Mouse (Mus musculus): ENCODE data around the gene Uggt2. TPM values are rescaled to one million over a fixed set of nuclear protein-coding genes. Genes with fewer than 3 reads are reported as not detected.

The Uggt2 gene
- polyA plus RNA-seq, 1 experiment from 2014 or later: 6.1 TPM

DNA sequence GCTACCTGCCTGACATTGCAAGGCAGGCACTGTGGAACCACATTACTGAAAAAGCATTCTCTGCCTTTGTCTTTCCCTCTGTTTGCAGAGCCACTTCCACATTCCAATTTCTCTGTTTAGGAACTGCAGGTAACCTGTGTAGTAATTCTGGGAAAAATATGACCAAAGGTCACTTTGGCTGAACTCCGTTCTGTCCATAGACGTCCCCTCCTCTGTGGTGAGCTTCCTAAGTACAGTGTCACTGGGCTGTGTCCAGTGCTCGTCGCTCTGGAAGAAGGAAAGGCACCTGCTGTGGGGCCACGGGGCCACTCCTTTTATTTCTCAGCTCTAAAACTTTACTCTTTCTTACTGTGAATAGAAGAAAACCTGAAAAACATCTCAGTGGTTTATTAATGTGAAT is 118.9 kb downstream of the Uggt2 start:
- Histone ChIP-seq H3K9ac (ENCODE audit: low read length) (no peak overlapping the region), H3K4me1 (ENCODE audit: control insufficient read depth, insufficient read depth, low read length) (no peaks in the 10 kb centered on the region), H3K4me3 (ENCODE audit: low read length) (no peak overlapping the region), H3K9me3 (replicated peaks; ENCODE audit: control insufficient read depth, low read length) (no peaks in the 10 kb centered on the region), H3K27ac (ENCODE audit: low read length) (no peak overlapping the region), H3K36me3 (ENCODE audit: control insufficient read depth, insufficient read depth) (peaks cover 31% of the 10 kb centered on the region), H3K27me3 (ENCODE audit: control insufficient read depth, insufficient read depth, low read length) (no peaks in the 10 kb centered on the region), H3K4me2 (ENCODE audit: low read depth, low read length) (no peak overlapping the region)
- no peak for ATAC-seq (replicated peaks; ENCODE audit: extremely low read depth, insufficient read depth, low FRiP score)
- WGBS: 77% methylated on average over 5 of the region's 5 CpGs

DNA sequence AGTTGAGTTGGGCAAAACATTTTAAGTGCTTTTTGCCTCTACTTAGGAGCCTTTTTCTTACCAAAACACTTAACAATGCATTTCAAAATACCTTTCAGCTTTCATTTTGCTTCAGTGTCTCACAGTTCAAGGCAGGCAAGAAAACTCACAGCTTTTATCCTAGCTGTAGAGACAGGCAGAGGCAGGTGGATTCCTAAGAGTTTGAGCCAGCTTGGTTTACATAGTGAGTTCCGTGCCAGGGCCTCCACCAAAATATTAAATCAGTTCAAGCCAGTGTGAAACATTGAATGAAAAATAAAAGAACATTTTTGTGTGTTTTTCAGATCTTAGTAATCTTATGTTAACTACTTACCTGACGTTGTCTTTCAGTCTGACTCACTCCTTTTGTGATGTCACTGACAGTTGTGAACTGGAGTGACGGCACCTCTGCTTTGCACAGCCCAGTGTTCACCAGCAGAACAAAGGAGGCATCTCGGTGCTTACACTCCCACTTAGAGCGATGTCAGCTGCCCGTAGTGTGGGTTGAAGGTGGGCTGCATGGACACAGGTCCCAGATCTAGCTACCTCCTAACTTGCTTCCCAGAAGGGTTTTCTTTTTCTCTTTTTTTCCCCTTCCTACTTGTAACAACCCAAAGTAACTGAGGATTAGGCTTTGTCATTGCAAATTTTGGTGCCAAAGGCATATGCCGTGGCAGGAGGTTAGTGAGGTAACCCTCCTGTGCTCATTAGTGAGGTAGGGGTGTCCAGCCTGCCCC is 119.5 kb downstream of the Uggt2 start:
- ATAC-seq (replicated peaks; ENCODE audit: extremely low read depth, insufficient read depth, low FRiP score): no peak

DNA sequence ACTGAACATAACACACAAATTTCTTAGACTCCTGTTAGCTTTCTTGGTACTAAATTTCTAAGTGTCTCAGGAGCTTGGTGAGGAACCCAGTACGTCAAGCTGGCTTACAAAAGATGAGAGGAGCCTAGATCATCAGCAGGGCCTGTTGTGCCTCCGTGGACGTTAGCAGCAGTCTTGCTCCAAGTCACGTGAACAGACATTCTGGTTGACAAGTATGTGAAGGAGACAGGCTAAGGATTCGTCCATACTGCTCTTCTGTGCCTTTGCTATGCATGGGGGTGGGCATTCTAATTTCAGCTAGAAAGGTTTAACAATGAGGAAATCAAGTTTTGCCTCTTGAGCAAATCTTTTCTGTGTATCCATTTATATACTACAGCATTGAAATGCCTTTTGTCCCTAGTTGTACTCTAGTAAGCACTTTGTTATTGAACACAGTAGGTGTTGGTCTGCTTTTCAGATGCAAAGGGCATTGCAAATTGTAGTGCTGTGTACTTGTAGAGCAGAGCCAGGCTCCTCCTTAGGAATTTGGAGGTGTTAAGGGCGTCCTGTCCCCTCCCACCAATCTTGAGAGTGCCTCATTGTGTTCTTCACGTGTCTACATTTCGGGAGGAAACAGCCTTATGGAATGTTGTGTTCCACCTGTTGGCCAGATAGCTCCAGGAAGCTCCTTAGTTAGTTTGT is 122.0 kb downstream of the Uggt2 start:
- H3K27me3 ChIP-seq (ENCODE audit: control insufficient read depth, insufficient read depth, low read length): no peaks in the 10 kb centered on the region
- H3K36me3 ChIP-seq (ENCODE audit: control insufficient read depth, insufficient read depth): peaks cover 47% of the 10 kb centered on the region
- no peaks in the 10 kb centered on the region for H3K4me1 ChIP-seq (ENCODE audit: control insufficient read depth, insufficient read depth, low read length)
- no peaks in the 10 kb centered on the region for H3K9me3 ChIP-seq (replicated peaks; ENCODE audit: control insufficient read depth, low read length)
- no peak for ATAC-seq (replicated peaks; ENCODE audit: extremely low read depth, insufficient read depth, low FRiP score)
- WGBS: 72% methylated on average over 8 of the region's 8 CpGs
- H3K4me2 ChIP-seq (ENCODE audit: low read depth, low read length): no peak overlapping the region
- no peak overlapping the region for H3K27ac ChIP-seq (ENCODE audit: low read length)
- H3K9ac ChIP-seq (ENCODE audit: low read length): no peak overlapping the region
- H3K4me3 ChIP-seq (ENCODE audit: low read length): no peak overlapping the region

More for the DNA sequence above, 119.5 kb downstream of the Uggt2 start:
- WGBS: 74% methylated on average over 7 of the region's 7 CpGs
- Histone ChIP-seq H3K9ac (ENCODE audit: low read length) (no peak overlapping the region), H3K9me3 (replicated peaks; ENCODE audit: control insufficient read depth, low read length) (no peaks in the 10 kb centered on the region), H3K27me3 (ENCODE audit: control insufficient read depth, insufficient read depth, low read length) (no peaks in the 10 kb centered on the region), H3K4me2 (ENCODE audit: low read depth, low read length) (no peak overlapping the region), H3K4me3 (ENCODE audit: low read length) (no peak overlapping the region), H3K4me1 (ENCODE audit: control insufficient read depth, insufficient read depth, low read length) (no peaks in the 10 kb centered on the region), H3K36me3 (ENCODE audit: control insufficient read depth, insufficient read depth) (peaks cover 37% of the 10 kb centered on the region), H3K27ac (ENCODE audit: low read length) (no peak overlapping the region)

DNA sequence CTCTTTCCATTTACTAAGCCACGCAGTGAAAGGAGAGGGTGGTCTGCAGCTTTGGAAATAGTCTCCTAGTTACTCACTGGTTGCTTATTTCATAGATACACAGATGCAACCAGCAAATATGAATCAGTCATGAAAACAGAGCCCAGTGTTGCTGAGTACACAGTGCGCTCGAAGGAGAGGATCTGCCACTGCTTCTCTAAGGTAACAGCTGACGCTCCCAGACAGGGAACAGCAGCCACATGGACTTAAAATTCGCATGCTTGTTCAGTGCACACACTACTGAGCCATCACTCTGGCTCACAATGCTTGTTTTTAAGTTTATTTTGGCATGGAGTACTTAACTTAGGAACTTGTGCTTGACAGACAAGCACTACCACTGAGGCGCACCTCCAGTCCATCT is 127.0 kb downstream of the Uggt2 start:
- no peaks in the 10 kb centered on the region for H3K9me3 ChIP-seq (replicated peaks; ENCODE audit: control insufficient read depth, low read length)
- no peaks in the 10 kb centered on the region for H3K4me1 ChIP-seq (ENCODE audit: control insufficient read depth, insufficient read depth, low read length)
- no peak overlapping the region for H3K4me3 ChIP-seq (ENCODE audit: low read length)
- H3K27me3 ChIP-seq (ENCODE audit: control insufficient read depth, insufficient read depth, low read length): no peaks in the 10 kb centered on the region
- H3K27ac ChIP-seq (ENCODE audit: low read length): no peak overlapping the region
- peaks cover 53% of the 10 kb centered on the region for H3K36me3 ChIP-seq (ENCODE audit: control insufficient read depth, insufficient read depth)
- no peak overlapping the region for H3K4me2 ChIP-seq (ENCODE audit: low read depth, low read length)
- ATAC-seq (replicated peaks; ENCODE audit: extremely low read depth, insufficient read depth, low FRiP score): no peak
- H3K9ac ChIP-seq (ENCODE audit: low read length): no peak overlapping the region
- 92% methylated on average over 6 of the region's 6 CpGs for WGBS

DNA sequence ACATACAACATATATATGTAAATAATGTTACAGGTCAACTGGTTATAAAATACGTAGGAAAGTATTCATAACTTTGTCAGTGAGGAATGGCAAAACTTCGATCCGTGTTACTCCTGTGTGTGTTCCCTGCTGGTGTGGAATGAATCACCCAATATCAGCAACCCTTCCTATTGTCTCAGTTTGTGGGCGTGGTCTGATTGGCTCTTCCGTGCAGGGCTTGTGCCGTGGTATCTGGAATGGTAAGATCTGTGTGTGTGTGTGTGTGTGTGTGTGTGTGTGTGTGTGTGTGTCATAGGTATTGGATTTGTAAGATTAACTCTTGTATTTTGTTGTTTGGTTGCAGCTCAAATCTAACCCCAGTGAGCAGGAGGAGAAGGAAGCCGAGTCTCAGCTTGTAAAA is 131.6 kb downstream of the Uggt2 start:
- Histone ChIP-seq H3K4me2 (ENCODE audit: low read depth, low read length) (no peak overlapping the region), H3K36me3 (ENCODE audit: control insufficient read depth, insufficient read depth) (peaks cover 28% of the 10 kb centered on the region), H3K9me3 (replicated peaks; ENCODE audit: control insufficient read depth, low read length) (no peaks in the 10 kb centered on the region), H3K27me3 (ENCODE audit: control insufficient read depth, insufficient read depth, low read length) (no peaks in the 10 kb centered on the region), H3K4me1 (ENCODE audit: control insufficient read depth, insufficient read depth, low read length) (no peaks in the 10 kb centered on the region), H3K27ac (ENCODE audit: low read length) (no peak overlapping the region), H3K4me3 (ENCODE audit: low read length) (no peak overlapping the region), H3K9ac (ENCODE audit: low read length) (no peak overlapping the region)
- ATAC-seq (replicated peaks; ENCODE audit: extremely low read depth, insufficient read depth, low FRiP score): no peak
- 77% methylated on average over 7 of the region's 7 CpGs for WGBS

DNA sequence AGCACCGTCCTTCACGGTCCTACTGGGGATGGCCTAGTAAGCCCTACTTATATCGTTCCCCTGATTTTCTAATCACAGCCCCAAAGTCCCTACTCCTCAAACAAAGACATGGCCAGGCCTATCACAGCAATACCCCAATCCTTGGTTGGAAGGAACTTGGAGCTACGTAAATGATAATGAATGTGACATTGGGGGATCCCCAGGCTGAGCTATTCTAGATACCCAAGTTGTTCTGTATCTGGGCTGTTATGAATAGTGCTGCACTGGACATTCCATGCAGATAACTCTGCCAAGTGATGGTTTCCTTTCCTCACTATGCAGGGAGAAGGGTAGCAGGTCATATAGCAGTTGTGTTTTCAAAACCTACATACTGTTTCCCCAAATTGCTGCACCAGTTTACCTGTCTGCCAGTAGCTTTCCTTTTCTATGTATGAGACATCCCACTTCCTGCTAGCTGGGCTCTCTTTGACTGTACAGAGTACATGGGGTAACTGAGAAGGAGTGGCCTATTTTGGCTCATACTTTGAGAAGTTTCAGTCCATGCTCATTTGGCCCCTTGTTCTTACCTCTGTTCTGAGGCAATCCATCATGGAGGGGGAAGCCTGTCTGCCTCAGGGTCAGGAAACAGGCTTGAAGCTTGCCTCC is 133.8 kb downstream of the Uggt2 start:
- peaks cover 29% of the 10 kb centered on the region for H3K36me3 ChIP-seq (ENCODE audit: control insufficient read depth, insufficient read depth)
- no peak for ATAC-seq (replicated peaks; ENCODE audit: extremely low read depth, insufficient read depth, low FRiP score)
- 77% methylated on average over 4 of the region's 4 CpGs for WGBS

DNA sequence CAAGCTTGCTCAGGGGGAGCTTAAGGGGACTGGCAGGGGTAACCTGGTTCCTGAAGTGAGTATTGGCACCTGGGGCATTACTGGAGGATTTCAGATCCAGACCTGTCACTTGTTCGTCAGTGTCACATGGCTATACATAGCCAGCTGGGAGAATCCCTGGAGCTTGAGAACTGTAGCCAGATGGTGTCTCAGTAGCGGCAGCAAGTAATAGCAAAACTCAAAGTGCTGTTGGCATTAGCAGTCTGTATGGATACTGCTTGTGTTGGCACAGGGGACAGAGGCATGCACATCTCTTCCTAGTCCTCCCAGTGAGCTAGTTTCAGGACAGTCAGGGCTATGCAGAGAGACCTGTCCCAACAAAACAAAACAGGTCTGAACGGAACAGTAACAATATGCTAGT is 141.2 kb downstream of the Uggt2 start:
- peaks cover 43% of the 10 kb centered on the region for H3K36me3 ChIP-seq (ENCODE audit: control insufficient read depth, insufficient read depth)
- H3K4me1 ChIP-seq (ENCODE audit: control insufficient read depth, insufficient read depth, low read length): no peaks in the 10 kb centered on the region
- WGBS: 83% methylated on average over 3 of the region's 3 CpGs
- H3K4me3 ChIP-seq (ENCODE audit: low read length): no peak overlapping the region
- ATAC-seq (replicated peaks; ENCODE audit: extremely low read depth, insufficient read depth, low FRiP score): no peak
- H3K9ac ChIP-seq (ENCODE audit: low read length): no peak overlapping the region
- no peaks in the 10 kb centered on the region for H3K27me3 ChIP-seq (ENCODE audit: control insufficient read depth, insufficient read depth, low read length)
- H3K4me2 ChIP-seq (ENCODE audit: low read depth, low read length): no peak overlapping the region
- no peaks in the 10 kb centered on the region for H3K9me3 ChIP-seq (replicated peaks; ENCODE audit: control insufficient read depth, low read length)
- no peak overlapping the region for H3K27ac ChIP-seq (ENCODE audit: low read length)

More for the DNA sequence above, 133.8 kb downstream of the Uggt2 start:
- no peak overlapping the region for H3K4me2 ChIP-seq (ENCODE audit: low read depth, low read length)
- no peak overlapping the region for H3K9ac ChIP-seq (ENCODE audit: low read length)
- no peaks in the 10 kb centered on the region for H3K27me3 ChIP-seq (ENCODE audit: control insufficient read depth, insufficient read depth, low read length)
- no peak overlapping the region for H3K27ac ChIP-seq (ENCODE audit: low read length)
- H3K4me1 ChIP-seq (ENCODE audit: control insufficient read depth, insufficient read depth, low read length): no peaks in the 10 kb centered on the region
- no peaks in the 10 kb centered on the region for H3K9me3 ChIP-seq (replicated peaks; ENCODE audit: control insufficient read depth, low read length)
- H3K4me3 ChIP-seq (ENCODE audit: low read length): no peak overlapping the region

DNA sequence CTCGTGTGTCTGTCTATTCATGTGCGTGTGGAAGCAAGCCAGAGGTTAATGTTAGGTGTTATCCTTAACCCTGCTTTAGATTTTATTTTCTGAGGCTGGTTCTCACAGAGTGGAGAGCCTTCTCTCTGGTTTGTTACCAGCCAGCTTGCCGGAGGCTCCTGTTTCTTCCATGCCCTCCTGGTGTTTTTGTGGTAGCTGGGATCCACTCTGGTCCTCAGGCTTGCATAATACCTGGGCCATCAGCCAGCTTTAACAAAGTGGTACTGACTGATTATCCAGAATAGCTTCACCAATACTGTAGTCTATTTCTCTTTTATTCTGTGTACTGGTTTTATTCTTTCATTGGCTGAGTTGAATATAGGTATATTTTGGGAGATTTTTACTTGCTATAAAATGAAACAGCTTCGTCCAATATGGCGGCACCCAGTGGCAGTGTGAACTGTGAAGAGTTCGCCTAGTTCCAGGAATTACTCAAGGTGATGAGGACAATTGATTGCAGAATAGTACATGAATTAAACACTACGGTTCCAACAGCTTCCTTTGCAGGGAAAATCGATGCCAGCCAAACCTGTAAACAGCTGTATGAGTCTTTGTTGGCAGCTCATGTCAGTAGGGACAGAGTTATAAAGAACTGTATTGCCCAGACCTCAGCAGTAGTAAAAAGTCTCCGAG is 147.2 kb downstream of the Uggt2 start:
- no peak overlapping the region for H3K9ac ChIP-seq (ENCODE audit: low read length)
- no peak overlapping the region for H3K4me3 ChIP-seq (ENCODE audit: low read length)
- H3K4me1 ChIP-seq (ENCODE audit: control insufficient read depth, insufficient read depth, low read length): peaks cover 5% of the 10 kb centered on the region; the same call in 1 of the 2 replicates
- WGBS: 90% methylated on average over 9 of the region's 9 CpGs
- peaks cover 7% of the 10 kb centered on the region for H3K36me3 ChIP-seq (ENCODE audit: control insufficient read depth, insufficient read depth)
- no peaks in the 10 kb centered on the region for H3K9me3 ChIP-seq (replicated peaks; ENCODE audit: control insufficient read depth, low read length)
- no peaks in the 10 kb centered on the region for H3K27me3 ChIP-seq (ENCODE audit: control insufficient read depth, insufficient read depth, low read length)
- no peak for ATAC-seq (replicated peaks; ENCODE audit: extremely low read depth, insufficient read depth, low FRiP score)
- no peak overlapping the region for H3K4me2 ChIP-seq (ENCODE audit: low read depth, low read length)
- no peak overlapping the region for H3K27ac ChIP-seq (ENCODE audit: low read length)

Measured in heart, embryonic 16.5 days (tissue).